ENCODE assay signal across 14 mouse cellular contexts in genomic region chr19:56406581-56406980, GRCm38 (mm10). TPM values are rescaled to one million over a fixed set of nuclear protein-coding genes. Genes with fewer than 3 reads are reported as not detected.
"Had no signal": no experiment of that assay in that cellular context is flagged by ENCODE, and none has a peak within 500 bp of the region (broad histone marks: within the 10 kb centered on the region; RNA-seq: fewer than 3 reads in every experiment).

No protein-coding gene starts in this region.

- H3K4me1 ChIP-seq: liver, embryonic 15.5 days had no signal

- ATAC-seq: lung, postnatal 0 days; midbrain, embryonic 13.5 days had no signal

- H3K36me3 ChIP-seq: midbrain, embryonic 13.5 days had no signal

- DNase-seq: lung, adult 2 months; lung, postnatal 36 days; right cerebral cortex, adult 18-20 months; right cerebral cortex, postnatal 25 days; thymus, adult 18-20 months; thymus, postnatal 14 days had no signal

- H3K27ac ChIP-seq: left cerebral cortex, adult 2 months; limb, embryonic 10.5 days; liver, embryonic 15.5 days; midbrain, embryonic 13.5 days; neural tube, embryonic 15.5 days had no signal

- H3K4me2 ChIP-seq: liver, embryonic 11.5 days; liver, embryonic 15.5 days; midbrain, embryonic 13.5 days; neural tube, embryonic 15.5 days had no signal

- H3K4me3 ChIP-seq: left cerebral cortex, adult 2 months; limb, embryonic 10.5 days; liver, embryonic 15.5 days; midbrain, embryonic 13.5 days; neural tube, embryonic 15.5 days had no signal

- H3K9me3 ChIP-seq: limb, embryonic 10.5 days; liver, embryonic 15.5 days; midbrain, embryonic 13.5 days; neural tube, embryonic 15.5 days had no signal

- H3K27me3 ChIP-seq: liver, embryonic 15.5 days; midbrain, embryonic 13.5 days had no signal

- H3K9ac ChIP-seq: liver, embryonic 15.5 days; midbrain, embryonic 13.5 days; neural tube, embryonic 15.5 days had no signal

RNA-seq across cellular contexts. Expression of gene Plekhs1, which starts 54.9 kb away (rescaled TPM):
- total RNA-seq: megakaryocyte progenitor cell, adult 5-6 weeks had no signal
- polyA plus RNA-seq: liver, embryonic 11.5 days; liver, embryonic 15.5 days had no signal
